Mouse (Mus musculus): Measurements from ENCODE around the gene Adgrl2. TPM values are rescaled to one million over a fixed set of nuclear protein-coding genes. Genes with fewer than 3 reads are reported as not detected.

Gene Adgrl2
- polyA plus RNA-seq, 1 experiment from 2014 or later, result 47.1 TPM

DNA sequence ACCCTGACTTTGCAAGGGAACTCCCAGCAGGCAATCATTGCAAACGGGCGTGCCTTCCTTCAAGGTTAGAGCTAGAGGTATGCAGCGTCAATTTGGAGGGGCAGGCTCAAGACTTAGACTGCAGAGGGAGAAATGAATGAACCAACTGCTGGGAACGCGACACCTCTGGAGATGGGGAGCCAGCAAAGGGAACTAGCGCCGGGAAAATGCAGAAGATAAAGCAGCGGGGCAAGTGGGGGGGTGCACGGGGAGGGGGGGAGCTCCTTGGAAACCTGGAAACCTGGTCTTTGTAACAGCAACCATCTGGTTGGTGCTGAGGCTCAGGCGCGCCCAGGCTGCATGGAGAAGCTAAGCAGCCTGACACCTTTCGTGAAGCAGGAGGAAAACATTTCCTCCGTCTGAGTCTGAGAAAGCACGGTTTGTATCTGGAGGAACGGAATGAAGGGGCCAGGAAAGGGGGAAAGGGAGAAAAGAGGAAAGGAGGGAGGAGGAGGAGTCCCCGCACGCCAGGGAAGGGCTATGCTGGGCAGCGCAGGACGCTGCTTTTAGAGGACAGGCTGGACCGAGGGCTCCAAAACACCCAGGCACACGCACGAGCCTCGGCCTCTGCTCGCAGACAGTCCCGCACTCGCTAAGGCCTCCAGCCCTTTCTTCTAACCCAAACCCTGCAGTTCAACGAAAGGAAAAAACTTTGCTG is 3.3 kb downstream of the Adgrl2 start:
- peak overlapping the region; percentile 68 to 69 for H3K4me3 ChIP-seq (ENCODE audit: control insufficient read depth in 1 of 2, insufficient read depth in 1 of 2, low read depth in 1 of 2, low read length in 2 of 2)
- WGBS, result 0% methylated on average over 27 of the region's 27 CpGs
- no peak for ATAC-seq (ENCODE audit: insufficient number of reproducible peaks, insufficient read depth, low FRiP score, low read depth)
- H3K9ac ChIP-seq (ENCODE audit: low read length), result peak overlapping the region; percentile 80
- H3K9me3 ChIP-seq (ENCODE audit: control insufficient read depth, low read length), result no peaks in the 10 kb centered on the region
- peaks cover 6 to 47% of the 10 kb centered on the region in 2 experiments for H3K4me1 ChIP-seq (ENCODE audit: control insufficient read depth in 2 of 2, insufficient read depth in 2 of 2, low read length in 2 of 2)
- peak overlapping the region; percentile 67 to 99 for H3K27ac ChIP-seq (replicated peaks in 1 of 2; ENCODE audit: control insufficient read depth in 1 of 2, insufficient read depth in 1 of 2, low read depth in 2 of 2, low read length in 2 of 2)
- H3K27me3 ChIP-seq (ENCODE audit: control insufficient read depth, insufficient read depth, low read length), result no peaks in the 10 kb centered on the region
- H3K36me3 ChIP-seq (ENCODE audit: control insufficient read depth, insufficient read depth, low read length), result no peaks in the 10 kb centered on the region
- peak overlapping the region; percentile 78 for H3K4me2 ChIP-seq (ENCODE audit: low read length)

DNA sequence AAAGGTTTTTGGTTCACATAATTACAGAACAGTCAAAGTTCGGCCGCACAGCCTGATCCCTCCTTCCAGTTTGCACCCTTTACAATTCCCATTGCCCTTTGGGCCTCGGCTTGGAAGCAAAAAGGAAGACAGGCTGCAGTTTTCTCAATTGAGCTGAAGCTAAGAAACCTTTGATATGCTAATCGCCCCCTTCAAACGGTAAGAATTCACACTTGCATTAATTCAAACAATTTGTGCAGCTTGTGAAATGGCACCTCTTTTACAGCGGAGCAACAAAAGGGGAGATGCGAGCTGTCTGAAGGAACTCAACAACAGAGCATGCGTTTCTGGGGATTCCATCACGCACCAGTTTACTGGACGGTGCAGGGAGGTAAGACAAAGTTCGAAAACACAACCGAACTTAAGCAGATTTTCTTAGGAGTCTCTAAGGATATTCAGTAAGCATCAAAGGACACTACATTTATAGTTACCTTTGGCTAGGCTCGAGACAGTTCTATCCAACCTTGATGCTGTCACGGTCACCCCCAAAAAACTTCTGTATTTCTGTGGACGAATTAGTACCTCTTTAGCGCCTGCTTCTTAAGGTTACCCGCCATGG is 4.0 kb downstream of the Adgrl2 start:
- Histone ChIP-seq H3K4me1 (ENCODE audit: control insufficient read depth in 2 of 2, insufficient read depth in 2 of 2, low read length in 2 of 2) (peaks cover 9 to 53% of the 10 kb centered on the region in 2 experiments), H3K36me3 (ENCODE audit: control insufficient read depth, insufficient read depth, low read length) (no peaks in the 10 kb centered on the region), H3K27ac (replicated peaks in 1 of 2; ENCODE audit: control insufficient read depth in 1 of 2, insufficient read depth in 1 of 2, low read depth in 2 of 2, low read length in 2 of 2) (no peak overlapping the region), H3K9ac (ENCODE audit: low read length) (peak overlapping the region; percentile 80), H3K9me3 (ENCODE audit: control insufficient read depth, low read length) (no peaks in the 10 kb centered on the region), H3K4me3 (ENCODE audit: control insufficient read depth in 1 of 2, insufficient read depth in 1 of 2, low read depth in 1 of 2, low read length in 2 of 2) (peak overlapping the region; percentile 68 to 69), H3K27me3 (ENCODE audit: control insufficient read depth, insufficient read depth, low read length) (no peaks in the 10 kb centered on the region), H3K4me2 (ENCODE audit: low read length) (peak overlapping the region; percentile 78)
- WGBS, result 16% methylated on average over 17 of the region's 17 CpGs
- ATAC-seq (ENCODE audit: insufficient number of reproducible peaks, insufficient read depth, low FRiP score, low read depth), result no peak

DNA sequence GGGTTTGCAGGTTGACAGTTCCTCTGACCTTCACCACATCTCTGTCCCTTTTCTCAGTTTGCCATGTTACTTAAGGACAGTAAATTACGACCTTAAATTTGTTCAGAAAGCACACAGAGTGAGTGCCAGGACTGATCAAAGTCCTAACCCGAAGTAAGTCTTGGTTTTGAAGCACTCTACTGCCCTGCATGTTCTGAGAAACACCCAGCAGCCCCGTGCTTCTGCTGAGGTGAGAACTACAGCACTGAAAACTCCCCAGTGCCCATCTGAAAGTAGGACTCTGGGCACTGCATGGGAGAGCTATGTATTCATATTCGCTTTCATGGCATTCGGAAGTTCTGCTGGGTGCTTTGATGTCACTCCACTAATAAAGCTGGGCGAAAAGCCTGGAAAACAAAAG is 6.0 kb downstream of the Adgrl2 start:
- Histone ChIP-seq H3K9ac (ENCODE audit: low read length) (no peak overlapping the region), H3K4me2 (ENCODE audit: low read length) (peak overlapping the region; percentile 38), H3K36me3 (ENCODE audit: control insufficient read depth, insufficient read depth, low read length) (no peaks in the 10 kb centered on the region), H3K9me3 (ENCODE audit: control insufficient read depth, low read length) (no peaks in the 10 kb centered on the region), H3K4me1 (ENCODE audit: control insufficient read depth in 2 of 2, insufficient read depth in 2 of 2, low read length in 2 of 2) (peaks cover 9 to 50% of the 10 kb centered on the region in 2 experiments), H3K27me3 (ENCODE audit: control insufficient read depth, insufficient read depth, low read length) (no peaks in the 10 kb centered on the region), H3K27ac (replicated peaks in 1 of 2; ENCODE audit: control insufficient read depth in 1 of 2, insufficient read depth in 1 of 2, low read depth in 2 of 2, low read length in 2 of 2) (no peak overlapping the region), H3K4me3 (ENCODE audit: control insufficient read depth in 1 of 2, insufficient read depth in 1 of 2, low read depth in 1 of 2, low read length in 2 of 2) (no peak overlapping the region)
- 45% methylated on average over 6 of the region's 6 CpGs for WGBS
- ATAC-seq (ENCODE audit: insufficient number of reproducible peaks, insufficient read depth, low FRiP score, low read depth), result no peak

DNA sequence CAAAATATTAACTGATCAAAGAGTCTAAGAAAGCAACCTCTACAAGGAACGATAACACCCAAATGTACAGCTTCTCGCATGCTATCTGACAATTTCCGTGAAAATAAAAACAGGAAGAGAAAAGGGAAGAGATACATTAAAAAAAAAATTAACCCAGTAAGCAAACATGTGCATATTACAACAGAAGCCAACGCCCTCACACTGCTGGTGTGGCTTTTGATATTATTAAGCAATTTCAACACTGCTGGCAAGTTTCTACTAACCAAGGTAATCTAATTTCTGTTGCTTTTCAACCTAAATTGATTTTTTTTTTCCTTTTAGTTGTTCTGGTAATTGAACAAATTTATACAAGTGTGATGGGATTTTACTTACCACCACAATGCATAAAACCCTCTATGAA is 8.0 kb downstream of the Adgrl2 start:
- peaks cover 15 to 65% of the 10 kb centered on the region in 2 experiments for H3K4me1 ChIP-seq (ENCODE audit: control insufficient read depth in 2 of 2, insufficient read depth in 2 of 2, low read length in 2 of 2)
- no peak for ATAC-seq (ENCODE audit: insufficient number of reproducible peaks, insufficient read depth, low FRiP score, low read depth)
- H3K27ac ChIP-seq (replicated peaks in 1 of 2; ENCODE audit: control insufficient read depth in 1 of 2, insufficient read depth in 1 of 2, low read depth in 2 of 2, low read length in 2 of 2), result no peak overlapping the region
- no peaks in the 10 kb centered on the region for H3K36me3 ChIP-seq (ENCODE audit: control insufficient read depth, insufficient read depth, low read length)
- H3K9ac ChIP-seq (ENCODE audit: low read length), result 0 out of 2 replicates have a peak overlapping the region, but pooled peaks have one; percentile 10
- peak overlapping the region; percentile 16 for H3K4me2 ChIP-seq (ENCODE audit: low read length)
- 60% methylated on average over 4 of the region's 4 CpGs for WGBS
- H3K4me3 ChIP-seq (ENCODE audit: control insufficient read depth in 1 of 2, insufficient read depth in 1 of 2, low read depth in 1 of 2, low read length in 2 of 2), result no peak overlapping the region
- H3K27me3 ChIP-seq (ENCODE audit: control insufficient read depth, insufficient read depth, low read length), result no peaks in the 10 kb centered on the region
- no peaks in the 10 kb centered on the region for H3K9me3 ChIP-seq (ENCODE audit: control insufficient read depth, low read length)

DNA sequence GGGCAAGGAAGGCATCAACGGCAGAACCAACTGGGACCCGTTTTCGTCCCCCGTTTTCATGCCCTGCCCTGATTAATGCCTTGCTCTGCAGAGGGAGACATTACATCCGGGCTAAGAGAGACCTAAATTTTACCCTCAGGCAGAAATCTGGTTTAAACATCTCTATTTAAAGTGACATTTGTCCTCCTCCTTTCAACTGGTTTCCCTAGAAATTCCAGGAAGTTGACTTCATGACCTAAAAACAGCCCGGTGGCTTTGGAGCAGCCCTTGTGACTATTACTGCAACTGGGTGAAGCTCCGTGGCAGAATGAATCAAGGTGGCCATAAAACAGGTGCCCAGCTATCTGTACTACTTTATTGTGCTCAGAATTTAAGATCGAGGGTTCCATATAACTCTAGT is 8.6 kb downstream of the Adgrl2 start:
- H3K27me3 ChIP-seq (ENCODE audit: control insufficient read depth, insufficient read depth, low read length), result no peaks in the 10 kb centered on the region
- no peak for ATAC-seq (ENCODE audit: insufficient number of reproducible peaks, insufficient read depth, low FRiP score, low read depth)
- no peaks in the 10 kb centered on the region for H3K9me3 ChIP-seq (ENCODE audit: control insufficient read depth, low read length)
- H3K4me1 ChIP-seq (ENCODE audit: control insufficient read depth in 2 of 2, insufficient read depth in 2 of 2, low read length in 2 of 2), result peaks cover 18 to 67% of the 10 kb centered on the region in 2 experiments
- no peaks in the 10 kb centered on the region for H3K36me3 ChIP-seq (ENCODE audit: control insufficient read depth, insufficient read depth, low read length)
- H3K27ac ChIP-seq (replicated peaks in 1 of 2; ENCODE audit: control insufficient read depth in 1 of 2, insufficient read depth in 1 of 2, low read depth in 2 of 2, low read length in 2 of 2), result peak overlapping the region; percentile 24 to 49; a peak in 1 of 4 replicates
- peak overlapping the region; percentile 16 for H3K4me2 ChIP-seq (ENCODE audit: low read length)
- WGBS, result 35% methylated on average over 8 of the region's 8 CpGs
- H3K9ac ChIP-seq (ENCODE audit: low read length), result 0 out of 2 replicates have a peak overlapping the region, but pooled peaks have one; percentile 10
- no peak overlapping the region for H3K4me3 ChIP-seq (ENCODE audit: control insufficient read depth in 1 of 2, insufficient read depth in 1 of 2, low read depth in 1 of 2, low read length in 2 of 2)

DNA sequence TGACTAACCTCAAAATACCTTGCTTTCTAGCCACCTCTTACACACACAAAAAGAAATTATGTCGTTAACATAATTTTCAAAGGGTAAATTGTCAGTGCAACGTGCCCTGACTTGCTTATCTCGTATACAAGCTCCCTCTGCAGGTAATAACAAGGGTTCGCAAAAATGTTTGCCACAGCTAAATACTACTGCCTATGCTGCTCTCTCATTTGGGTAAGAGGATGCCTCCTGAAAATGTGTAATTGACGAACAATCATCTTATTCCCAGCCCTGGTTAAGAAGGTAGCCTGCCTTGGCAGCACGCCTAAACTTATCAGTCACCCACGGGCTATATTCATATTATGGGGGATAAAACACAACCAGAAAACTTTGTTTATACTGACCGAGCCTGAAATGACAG is 11.8 kb downstream of the Adgrl2 start:
- H3K27me3 ChIP-seq (ENCODE audit: control insufficient read depth, insufficient read depth, low read length), result no peaks in the 10 kb centered on the region
- 50% methylated on average over 8 of the region's 8 CpGs for WGBS
- no peak overlapping the region for H3K4me2 ChIP-seq (ENCODE audit: low read length)
- H3K36me3 ChIP-seq (ENCODE audit: control insufficient read depth, insufficient read depth, low read length), result no peaks in the 10 kb centered on the region
- no peak overlapping the region for H3K27ac ChIP-seq (replicated peaks in 1 of 2; ENCODE audit: control insufficient read depth in 1 of 2, insufficient read depth in 1 of 2, low read depth in 2 of 2, low read length in 2 of 2)
- H3K4me3 ChIP-seq (ENCODE audit: control insufficient read depth in 1 of 2, insufficient read depth in 1 of 2, low read depth in 1 of 2, low read length in 2 of 2), result no peak overlapping the region
- peaks cover 12 to 46% of the 10 kb centered on the region in 2 experiments for H3K4me1 ChIP-seq (ENCODE audit: control insufficient read depth in 2 of 2, insufficient read depth in 2 of 2, low read length in 2 of 2)
- H3K9ac ChIP-seq (ENCODE audit: low read length), result no peak overlapping the region
- no peak for ATAC-seq (ENCODE audit: insufficient number of reproducible peaks, insufficient read depth, low FRiP score, low read depth)
- no peaks in the 10 kb centered on the region for H3K9me3 ChIP-seq (ENCODE audit: control insufficient read depth, low read length)

DNA sequence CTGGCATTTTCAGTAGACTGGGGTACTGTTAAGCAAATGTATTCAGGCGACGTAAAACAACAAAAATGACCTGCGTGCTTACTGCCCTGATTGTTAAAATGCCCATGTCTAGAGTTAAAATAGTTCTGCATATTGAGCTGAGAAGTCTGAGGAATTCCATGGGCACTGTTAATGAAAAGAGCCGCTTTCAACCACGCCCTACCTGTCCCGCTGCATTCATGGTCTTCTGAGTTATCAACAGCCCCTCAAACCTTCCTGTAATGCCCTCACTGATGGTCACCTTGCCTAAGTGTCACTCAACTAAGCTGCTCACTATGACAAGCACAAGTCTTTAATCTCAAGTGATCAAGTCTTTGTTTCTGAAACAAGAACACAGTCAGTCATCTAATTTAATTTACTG is 12.5 kb downstream of the Adgrl2 start:
- peak overlapping the region in 1 of 2 experiments; percentile 33; a peak in 1 of 4 replicates for H3K4me3 ChIP-seq (ENCODE audit: control insufficient read depth in 1 of 2, insufficient read depth in 1 of 2, low read depth in 1 of 2, low read length in 2 of 2)
- no peak for ATAC-seq (ENCODE audit: insufficient number of reproducible peaks, insufficient read depth, low FRiP score, low read depth)
- no peaks in the 10 kb centered on the region for H3K27me3 ChIP-seq (ENCODE audit: control insufficient read depth, insufficient read depth, low read length)
- no peak overlapping the region for H3K27ac ChIP-seq (replicated peaks in 1 of 2; ENCODE audit: control insufficient read depth in 1 of 2, insufficient read depth in 1 of 2, low read depth in 2 of 2, low read length in 2 of 2)
- peak overlapping the region; percentile 66 for H3K4me2 ChIP-seq (ENCODE audit: low read length)
- no peak overlapping the region for H3K9ac ChIP-seq (ENCODE audit: low read length)
- 62% methylated on average over 6 of the region's 6 CpGs for whole genome bisulfite sequencing
- H3K36me3 ChIP-seq (ENCODE audit: control insufficient read depth, insufficient read depth, low read length), result no peaks in the 10 kb centered on the region
- H3K4me1 ChIP-seq (ENCODE audit: control insufficient read depth in 2 of 2, insufficient read depth in 2 of 2, low read length in 2 of 2), result peaks cover 12 to 39% of the 10 kb centered on the region in 2 experiments
- H3K9me3 ChIP-seq (ENCODE audit: control insufficient read depth, low read length), result no peaks in the 10 kb centered on the region

All from heart, embryonic 14.5 days (tissue).